Mouse (Mus musculus): Measurements from ENCODE around the gene Axl.

DNA sequence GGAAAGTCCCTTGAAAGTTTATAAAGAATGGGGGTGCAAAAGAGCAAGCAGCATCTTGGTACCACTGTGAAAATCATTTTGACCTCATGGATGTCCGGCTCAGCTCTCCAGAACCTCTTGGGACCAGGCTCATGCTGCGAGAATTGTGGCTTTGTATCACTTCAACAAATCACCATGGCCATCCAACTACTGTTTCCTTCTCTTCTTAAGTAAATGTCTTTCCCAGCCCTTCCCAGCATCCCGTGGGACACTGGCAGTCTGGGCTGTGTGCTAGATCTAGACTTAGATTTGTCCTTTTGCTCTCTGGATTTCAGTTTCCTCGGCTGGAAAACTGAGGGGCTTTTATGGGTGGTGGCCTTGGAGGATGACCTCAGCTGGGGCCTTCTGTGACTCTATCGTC, 20.3 kb downstream of the Axl start:
- TF ChIP-seq CTCF (IDR thresholded peaks at IDR 0.05; ENCODE audit: insufficient read depth, low read depth, low read length): no peak
- TF ChIP-seq POLR2A (IDR thresholded peaks at IDR 0.05; ENCODE audit: insufficient read depth, low read depth, low read length): no peak

Measured in olfactory bulb, adult 2 months (tissue).